Mouse (Mus musculus): ENCODE measurements at regions not wholly inside any gene's neighbourhood (a gene's known extent, or its start where the extent isn't known, plus 50 kb on each side); places are given as distances from the start of the nearest gene placed in this dataset.

- DNase-seq: no peak
Observed at GRCm38 (mm10) chr4:75730798-75731400, 452.8 kb upstream of the Dmac1 start.

DNA sequence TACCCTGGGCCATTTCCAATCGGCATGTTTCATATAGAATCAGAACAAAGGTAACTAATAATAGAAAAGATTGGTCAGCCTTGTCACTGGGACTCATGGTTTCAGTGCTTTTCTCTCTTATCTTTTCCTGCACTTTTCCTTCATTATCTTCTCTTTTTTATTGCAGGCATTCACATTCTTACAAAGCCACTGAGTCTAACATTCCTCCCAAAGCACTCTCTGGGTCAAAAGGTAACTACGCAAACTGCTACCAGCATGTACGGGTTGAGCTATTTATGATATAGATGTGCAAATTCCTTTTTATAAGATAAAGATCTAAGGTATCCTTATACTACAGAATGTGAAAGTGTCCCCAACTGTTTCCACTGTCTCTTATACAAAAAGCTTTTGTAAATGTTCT, 436.5 kb upstream of the Dmac1 start:
- no peak for DNase-seq

GRCm38 (mm10) chr4:75713960-75714359, 435.9 kb upstream of the Dmac1 start:
- peak; percentile 4 for DNase-seq

DNA sequence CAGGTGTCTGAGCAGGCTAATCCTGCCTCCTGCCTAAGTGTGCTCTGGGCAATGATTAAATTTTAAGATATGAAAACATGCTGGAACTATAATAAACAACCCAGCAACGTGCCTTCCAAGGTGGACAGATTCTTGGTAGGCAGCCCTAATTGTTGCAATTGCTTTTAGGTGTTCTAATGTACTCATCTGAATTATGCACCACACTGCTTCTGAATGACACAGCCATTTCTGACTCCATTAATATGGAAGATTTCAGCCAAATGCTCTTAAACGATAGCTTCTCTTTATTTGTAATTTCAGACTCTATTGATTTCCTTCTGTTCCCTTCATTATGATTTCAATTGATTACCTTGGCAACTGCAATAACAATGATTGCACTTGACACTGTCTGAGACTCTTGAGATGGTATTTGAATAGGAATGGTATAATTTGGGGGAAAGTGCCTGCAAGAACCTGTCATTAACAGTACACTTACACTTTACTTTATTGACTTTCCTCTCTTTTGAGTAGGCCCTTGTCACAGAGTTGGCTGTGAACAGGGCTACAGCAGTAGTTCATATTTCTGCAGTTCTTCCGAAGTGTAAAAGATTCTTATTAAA, 422.8 kb upstream of the Dmac1 start:
- no peak for DNase-seq

GRCm38 (mm10) chr4:75676590-75677174, 398.6 kb upstream of the Dmac1 start:
- DNase-seq: no peak

GRCm38 (mm10) chr4:75641046-75641445, 362.9 kb upstream of the Dmac1 start:
- no peak for DNase-seq

- no peak for DNase-seq
Observed at GRCm38 (mm10) chr4:75636627-75637026, 358.5 kb upstream of the Dmac1 start.

DNA sequence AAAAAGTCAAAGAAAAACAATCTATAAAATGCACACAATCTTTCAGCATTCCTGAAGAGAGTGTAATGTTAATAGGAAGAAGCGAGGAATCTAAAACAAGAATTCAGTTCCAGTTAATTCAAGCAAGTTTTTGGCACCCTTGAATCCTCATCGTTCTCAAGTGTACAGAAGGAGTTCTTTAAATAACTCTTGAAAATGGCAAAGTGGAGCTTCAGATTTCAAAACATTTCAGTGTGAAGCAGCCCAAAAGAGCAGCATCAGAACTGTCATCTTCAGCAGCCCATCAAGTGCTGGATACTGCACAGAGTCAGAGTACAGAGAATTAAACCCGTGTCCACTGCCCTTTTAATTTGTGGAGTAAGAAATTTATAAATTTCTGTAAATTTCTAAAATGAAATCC, 311.8 kb upstream of the Dmac1 start:
- no peak for DNase-seq

- DNase-seq: no peak
Observed at GRCm38 (mm10) chr4:75588095-75588875, 310.2 kb upstream of the Dmac1 start.

- no peak for DNase-seq
Observed at GRCm38 (mm10) chr4:75579865-75580264, 301.8 kb upstream of the Dmac1 start.

DNA sequence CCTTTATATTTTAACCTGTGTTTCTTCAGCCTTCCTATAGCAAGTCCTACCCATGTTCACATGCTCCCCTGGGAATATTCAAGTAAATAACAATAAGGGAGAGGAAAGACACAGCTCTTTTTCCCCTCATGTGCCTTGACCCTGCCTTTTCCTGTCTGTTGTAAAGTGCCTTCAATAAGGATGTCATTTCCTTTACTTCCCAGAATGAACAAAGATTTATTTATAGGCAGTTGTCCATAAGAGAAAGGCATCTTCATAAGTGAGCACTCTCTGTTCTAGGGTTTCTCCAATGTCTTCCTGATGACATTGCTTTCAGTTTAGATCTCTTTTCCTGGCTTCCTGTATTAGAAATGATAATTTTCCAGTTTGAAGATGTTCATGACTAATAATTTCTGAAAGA, 294.5 kb upstream of the Dmac1 start:
- DNase-seq: no peak

- DNase-seq: no peak
Observed at GRCm38 (mm10) chr4:75567630-75568029, 289.5 kb upstream of the Dmac1 start.

GRCm38 (mm10) chr4:75562480-75562879, 284.4 kb upstream of the Dmac1 start:
- DNase-seq: no peak

DNA sequence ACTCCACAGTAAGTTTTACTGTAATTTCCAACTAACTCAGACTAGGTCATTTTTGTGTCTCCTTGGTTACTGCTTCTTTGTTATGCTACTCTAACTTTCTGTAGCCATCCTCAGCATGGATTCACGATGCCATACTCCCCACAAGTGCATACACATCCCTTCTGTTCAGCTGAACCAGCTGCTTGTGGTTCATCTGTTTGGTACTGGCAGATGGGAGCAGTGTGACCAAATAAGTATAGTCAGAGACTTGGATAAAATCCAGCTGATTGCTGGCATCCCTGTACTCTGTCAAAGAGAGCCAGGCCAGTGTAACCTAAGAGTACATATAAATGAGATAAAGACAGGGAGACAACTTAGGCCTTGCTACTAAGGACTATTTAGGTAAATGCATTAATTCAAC, 283.7 kb upstream of the Dmac1 start:
- no peak for DNase-seq

- no peak for DNase-seq
Observed at GRCm38 (mm10) chr4:75537787-75538186, 259.7 kb upstream of the Dmac1 start.

- DNase-seq: no peak
Observed at GRCm38 (mm10) chr4:75535067-75535466, 257.0 kb upstream of the Dmac1 start.

GRCm38 (mm10) chr4:75529607-75530006, 251.5 kb upstream of the Dmac1 start:
- DNase-seq: no peak

DNA sequence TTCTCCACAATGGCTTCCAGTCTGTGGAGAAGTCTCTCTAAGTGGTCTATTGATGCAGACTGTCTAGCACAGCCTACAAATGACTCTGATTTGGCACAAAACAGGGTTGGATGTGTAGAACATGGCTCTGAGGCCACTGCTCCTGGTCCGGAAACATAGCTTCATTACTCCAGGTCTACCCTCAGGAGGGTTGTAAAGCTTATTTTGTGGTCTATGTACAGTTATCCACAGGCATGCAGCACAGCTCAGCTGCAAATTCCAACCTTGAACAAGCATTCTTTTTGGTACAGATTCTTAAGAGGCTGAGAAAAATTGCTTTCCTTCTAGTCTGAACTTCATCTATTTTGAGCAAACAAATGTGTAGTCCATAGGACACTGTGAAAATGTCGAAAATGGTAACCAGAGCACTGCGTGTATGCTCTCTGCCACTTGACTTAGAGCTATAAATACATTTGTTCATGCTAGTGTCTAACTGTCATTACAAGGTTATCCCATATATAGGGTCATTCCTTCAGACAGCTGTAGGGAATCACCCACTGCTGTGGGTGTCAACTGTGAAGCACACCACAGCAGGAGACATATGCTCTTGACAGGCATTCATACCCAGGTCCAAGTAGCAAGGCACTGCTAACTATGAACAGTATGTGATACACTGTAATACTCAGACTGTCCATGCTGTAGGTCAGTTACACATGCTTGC, 239.5 kb upstream of the Dmac1 start:
- DNase-seq: no peak
